Mouse (Mus musculus) brown adipose tissue, adult 24 weeks (tissue): ENCODE measurements around the gene Vmn2r60. TPM values are rescaled to one million over a fixed set of nuclear protein-coding genes. Genes with fewer than 3 reads are reported as not detected.
"Not testable (repeated sequence)": the region's sequence is repeated elsewhere in the genome, so short reads cannot be mapped to it uniquely, and the experiment has no call there.

Experiments used
- H3K27ac ChIP-seq: fragments of 200-500 bp; replicated peaks from 2 replicates; pipeline ENCODE4 v1.5.1; 2012; ENCODE audit warnings: low read depth, mild to moderate bottlenecking, low read length
- H3K4me1 ChIP-seq: fragments of 200-500 bp; 2 replicates; pipeline ENCODE4 v1.6.1; 2012; ENCODE audit warnings: low read length, mixed read lengths; ENCODE audit not compliant: control insufficient read depth, insufficient read depth, insufficient read length
- H3K4me3 ChIP-seq: fragments of 200-500 bp; 2 replicates; pipeline ENCODE4 v1.5.1; 2012; ENCODE audit warnings: low read depth, mild to moderate bottlenecking, low read length, moderate library complexity; ENCODE audit not compliant: insufficient read depth
- polyA plus RNA-seq: library from polyadenylated mRNA; stranded (reverse); fragments of >200 nt; gene quantifications from 2 replicates; pipeline ENCODE4 v1.2.4, GENCODE M21; 2012; ENCODE audit not compliant: missing spikeins, insufficient read depth, insufficient read length

The Vmn2r60 gene
- not detected in 2 replicates for polyA plus RNA-seq

GRCm38 (mm10) chr7:42107470-42107869 is at the start of gene Vmn2r60:
Gene Vmn2r60 (plus strand): TSS chr7:42107770.
- Histone ChIP-seq H3K27ac (no peak within 1 kb of the TSS), H3K4me3 (no peak within 1 kb of the TSS), H3K4me1 (no peaks in the 10 kb centered on the region)

GRCm38 (mm10) chr7:42058923-42059322 is 48.6 kb upstream of the Vmn2r60 start, which contains the start of gene Vmn2r59:
Gene Vmn2r59 (minus strand): TSS chr7:42059023.
- Histone ChIP-seq H3K4me3 (no peak within 1 kb of the TSS), H3K4me1 (no peaks in the 10 kb centered on the region), H3K27ac (no peak within 1 kb of the TSS)

GRCm38 (mm10) chr7:42107061-42107460 is 509 bp upstream of the Vmn2r60 start:
- H3K27ac ChIP-seq, H3K4me1 ChIP-seq, H3K4me3 ChIP-seq: not testable (repeated sequence)

Other genes starting within 250 kb of the Vmn2r60 start
- gene Vmn2r58, start 235.1 kb upstream of the Vmn2r60 start, polyA plus RNA-seq = not detected in 2 replicates
- gene Vmn2r59, start 48.7 kb upstream of the Vmn2r60 start, polyA plus RNA-seq = not detected in 2 replicates
- not detected in 2 replicates for gene Vmn2r61, start 152.3 kb downstream of the Vmn2r60 start, polyA plus RNA-seq